Mouse (Mus musculus) Patski (cell line): Measurements from ENCODE around the gene Spata48. TPM values are rescaled to one million over a fixed set of nuclear protein-coding genes. Genes with fewer than 3 reads are reported as not detected.

Experiments used
- ATAC-seq: fragments of 100-300 bp; one replicate; pipeline ENCODE4 v1.8.0; 2021
- CTCF ChIA-PET: fragments of 350-600 bp; sonication (Branson Sonifier 250); formaldehyde crosslinking; loops from one replicate; lab custom pipeline; 2022; ENCODE audit warnings: inconsistent platforms; lab: Charles Lee
- POLR2A ChIA-PET: fragments of 350-600 bp; sonication (Branson Sonifier 250); formaldehyde crosslinking; loops from one replicate; lab custom pipeline; 2022; ENCODE audit warnings: antibody characterized with exemption, inconsistent platforms; lab: Charles Lee
- DNase-seq: peaks from one replicate; pipeline ENCODE4 v3.0.0-alpha.2; 2011; ENCODE audit warnings: low read depth, low spot score
- H3K27me3 ChIP-seq: fragments of 371-371 bp; one replicate; pipeline ENCODE4 v1.5.1; 2021
- CTCF ChIP-seq: fragments of 100-300 bp; IDR thresholded peaks from one replicate; pipeline ENCODE4 v1.5.1; 2021
- in situ Hi-C: fragments of 300-500 bp; cut with MboI; formaldehyde crosslinking; loops from 3 replicates; pipeline ENCODE4 v1.11.1; 2018; ENCODE audit warnings: low pct_unique_long_range_greater_than_20kb, mixed read lengths
- polyA plus RNA-seq: library from polyadenylated mRNA; unstranded; gene quantifications from one replicate; pipeline ENCODE4 v1.2.3, GENCODE M21; 2021

The Spata48 gene
- polyA plus RNA-seq, 1 experiment from 2014 or later: not detected

DNA sequence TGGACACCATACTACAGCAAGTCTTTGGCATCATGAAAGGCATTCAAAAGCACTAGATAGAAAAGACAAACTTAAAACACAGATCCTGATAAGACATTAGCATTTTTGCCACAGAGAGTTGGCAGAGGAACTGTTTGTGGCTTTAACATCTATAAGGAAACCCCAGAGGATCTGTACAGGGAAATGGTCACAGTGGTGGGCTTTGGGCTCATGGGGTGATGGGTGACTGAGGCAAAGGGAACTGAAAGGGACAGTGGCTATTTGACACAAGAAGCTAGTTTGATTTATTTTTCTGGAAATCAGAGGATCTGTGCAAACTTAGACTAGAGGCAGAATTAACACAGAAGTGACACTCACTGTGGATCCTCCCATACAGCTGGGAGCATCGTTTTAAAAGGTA, 74.4 kb downstream of the Spata48 start:
- POLR2A ChIA-PET: no interaction called here
- H3K27me3 ChIP-seq: peaks cover 4% of the 10 kb centered on the region
- in situ Hi-C loops: no loop called here
- ATAC-seq (no peak), DNase-seq (no peak)
- TF ChIP-seq CTCF: no peak
- CTCF ChIA-PET: no interaction called here

DNA sequence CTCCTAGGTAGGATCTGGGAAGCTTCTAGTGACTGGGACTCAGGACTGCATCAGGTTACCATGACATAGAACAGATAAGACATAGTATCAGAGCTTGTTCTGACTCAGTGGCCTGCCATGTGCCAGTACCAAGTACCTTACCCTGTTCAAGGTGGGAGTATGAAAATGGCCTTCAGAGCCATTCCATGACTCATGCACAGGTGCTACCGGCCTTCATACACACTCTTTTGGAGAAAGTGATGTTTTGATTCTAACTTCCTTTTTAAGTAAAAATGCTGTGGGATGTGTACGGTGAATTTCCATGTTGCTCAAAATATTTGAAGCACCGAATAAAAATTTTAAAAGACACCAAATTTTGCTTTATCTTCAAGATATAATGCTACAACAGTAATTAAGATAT, 84.1 kb downstream of the Spata48 start:
- POLR2A ChIA-PET: no interaction called here
- TF ChIP-seq CTCF: no peak
- no peak for ATAC-seq
- DNase-seq: no peak
- CTCF ChIA-PET: interaction anchor here (1.0 to 1.7 kb wide), 2 partner anchors 11 to 243 kb away, joined by 4 read pairs; no protein-coding TSS in a partner anchor
- in situ Hi-C loops: no loop called here
- H3K27me3 ChIP-seq: peaks cover 23% of the 10 kb centered on the region

DNA sequence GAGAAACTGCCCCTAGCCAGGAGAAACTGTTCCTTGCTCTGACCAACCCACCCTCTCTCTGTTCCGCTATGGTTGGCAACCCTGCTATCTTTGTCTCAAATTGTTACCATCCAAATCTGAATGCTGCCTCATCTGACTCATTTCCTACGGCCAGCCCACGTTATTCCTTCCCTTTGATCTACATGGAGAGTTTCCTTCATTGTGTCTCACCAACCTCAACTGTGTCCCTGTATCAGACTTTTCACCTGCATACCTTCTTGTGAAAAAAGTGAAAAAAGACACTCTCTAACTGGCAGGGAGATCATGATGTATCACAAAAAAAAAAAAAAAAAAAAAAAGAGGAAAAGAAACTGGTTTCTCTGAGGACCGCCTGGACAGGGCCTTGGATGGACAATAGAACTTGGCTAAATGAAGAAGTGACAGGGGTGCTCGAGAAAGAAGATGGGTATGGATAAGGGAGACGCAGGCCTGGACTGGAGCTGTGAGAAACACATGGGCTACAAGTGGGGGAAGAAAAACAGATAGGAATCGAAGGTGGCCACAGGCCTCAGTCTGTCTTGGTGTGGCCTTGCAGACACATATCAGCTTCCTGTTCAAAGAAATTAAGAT, 85.1 kb downstream of the Spata48 start:
- no peak for TF ChIP-seq CTCF
- DNase-seq (no peak), ATAC-seq (no peak)
- ChIA-PET CTCF (interaction anchor here (1.9 kb wide), 1 partner anchor 241 kb away, joined by 4 read pairs; no protein-coding TSS in a partner anchor), POLR2A (no interaction called here)
- peaks cover 23% of the 10 kb centered on the region for H3K27me3 ChIP-seq
- in situ Hi-C loops: no loop called here

DNA sequence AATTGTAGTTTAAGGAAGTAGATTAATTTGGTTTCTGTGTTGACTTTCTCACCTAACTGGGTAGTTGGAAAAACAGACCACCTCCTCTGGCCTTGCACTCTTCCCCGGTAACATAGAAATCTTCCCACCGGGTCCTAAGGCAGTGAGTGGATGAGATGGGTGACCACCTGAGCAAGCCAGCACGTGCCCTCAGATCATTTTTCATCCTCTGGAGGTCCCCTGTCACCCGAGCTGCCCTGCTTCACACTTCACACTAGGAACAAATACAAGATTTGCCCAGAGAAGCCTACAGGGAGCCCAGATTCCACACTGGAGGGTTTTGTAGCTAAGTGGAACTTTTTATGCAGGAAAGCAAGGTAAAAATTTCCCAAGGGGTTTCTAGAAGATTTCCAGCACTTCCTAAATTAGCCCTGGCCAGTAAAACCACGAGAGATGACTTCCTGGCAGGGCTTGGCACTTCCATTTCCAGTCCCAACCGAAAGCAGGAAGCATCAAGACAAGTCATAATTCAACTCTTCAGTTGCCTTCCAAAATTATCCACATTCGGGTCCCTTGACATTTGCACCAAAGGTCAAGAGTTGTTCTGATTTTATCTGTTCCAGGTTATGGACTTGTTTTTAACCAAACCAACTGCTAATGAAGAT, 85.8 kb downstream of the Spata48 start:
- peaks cover 21% of the 10 kb centered on the region for H3K27me3 ChIP-seq
- ATAC-seq (no peak), DNase-seq (no peak)
- ChIA-PET CTCF (interaction anchor here (1.9 kb wide), 1 partner anchor 241 kb away, joined by 4 read pairs; no protein-coding TSS in a partner anchor), POLR2A (no interaction called here)
- no peak for TF ChIP-seq CTCF
- in situ Hi-C loops: no loop called here

DNA sequence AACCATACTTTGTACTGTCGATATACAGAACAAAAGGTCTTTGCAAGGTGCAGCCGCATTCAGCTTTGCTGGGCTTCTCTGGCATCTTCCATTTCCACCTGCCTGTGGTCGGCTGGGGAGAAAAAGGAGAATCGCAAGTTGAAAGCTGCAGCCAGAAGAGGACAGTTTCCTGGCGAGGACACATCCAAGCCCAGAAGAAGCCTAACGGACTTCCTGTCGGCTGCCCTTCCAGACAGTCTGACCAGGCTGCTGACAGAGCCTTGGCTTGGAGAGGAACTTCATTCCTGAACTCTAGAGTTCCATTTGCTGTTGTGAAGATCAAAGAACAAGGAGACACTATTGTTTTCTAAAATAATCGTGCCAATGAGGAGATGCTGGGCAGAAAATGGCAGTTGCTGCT, 93.7 kb downstream of the Spata48 start:
- in situ Hi-C loops: loop anchor here (5.0 to 25.0 kb wide), 2 partner anchors 232 to 432 kb away; no protein-coding TSS in a partner anchor
- ChIA-PET POLR2A (no interaction called here), CTCF (interaction anchor here (1.6 to 5.1 kb wide), 2 partner anchors 11 to 234 kb away, joined by 4 to 52 read pairs; no protein-coding TSS in a partner anchor)
- no peak for DNase-seq
- TF ChIP-seq CTCF: no peak
- H3K27me3 ChIP-seq: peaks cover 12% of the 10 kb centered on the region
- no peak for ATAC-seq

DNA sequence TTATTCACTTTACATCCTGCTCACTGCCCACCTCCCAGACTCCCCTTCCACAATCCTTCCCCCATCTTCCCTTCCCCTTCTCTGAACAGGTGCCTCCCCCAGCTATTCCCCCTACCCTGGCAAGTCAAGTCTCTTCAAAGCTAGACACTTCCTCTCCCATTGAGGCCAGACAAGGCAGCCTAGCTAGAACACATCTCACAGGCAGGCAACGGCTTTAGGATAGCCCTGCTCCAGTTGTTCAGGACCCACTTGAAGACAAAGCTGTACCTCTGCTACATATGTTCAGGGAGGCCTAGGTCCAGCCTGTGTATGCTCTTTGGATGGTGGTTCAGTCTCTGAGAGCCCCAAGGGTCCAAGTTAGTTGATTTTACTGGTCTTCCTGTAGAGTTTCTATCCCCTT, 94.3 kb downstream of the Spata48 start:
- no peak for TF ChIP-seq CTCF
- in situ Hi-C loops: loop anchor here (5.0 to 25.0 kb wide), 2 partner anchors 231 to 431 kb away; no protein-coding TSS in a partner anchor
- POLR2A ChIA-PET: no interaction called here
- ATAC-seq (no peak), DNase-seq (no peak)
- CTCF ChIA-PET: interaction anchor here (1.0 to 5.1 kb wide), 8 partner anchors 11 to 1002 kb away, joined by 3 to 52 read pairs (median 4); no protein-coding TSS in a partner anchor
- H3K27me3 ChIP-seq: peaks cover 12% of the 10 kb centered on the region

DNA sequence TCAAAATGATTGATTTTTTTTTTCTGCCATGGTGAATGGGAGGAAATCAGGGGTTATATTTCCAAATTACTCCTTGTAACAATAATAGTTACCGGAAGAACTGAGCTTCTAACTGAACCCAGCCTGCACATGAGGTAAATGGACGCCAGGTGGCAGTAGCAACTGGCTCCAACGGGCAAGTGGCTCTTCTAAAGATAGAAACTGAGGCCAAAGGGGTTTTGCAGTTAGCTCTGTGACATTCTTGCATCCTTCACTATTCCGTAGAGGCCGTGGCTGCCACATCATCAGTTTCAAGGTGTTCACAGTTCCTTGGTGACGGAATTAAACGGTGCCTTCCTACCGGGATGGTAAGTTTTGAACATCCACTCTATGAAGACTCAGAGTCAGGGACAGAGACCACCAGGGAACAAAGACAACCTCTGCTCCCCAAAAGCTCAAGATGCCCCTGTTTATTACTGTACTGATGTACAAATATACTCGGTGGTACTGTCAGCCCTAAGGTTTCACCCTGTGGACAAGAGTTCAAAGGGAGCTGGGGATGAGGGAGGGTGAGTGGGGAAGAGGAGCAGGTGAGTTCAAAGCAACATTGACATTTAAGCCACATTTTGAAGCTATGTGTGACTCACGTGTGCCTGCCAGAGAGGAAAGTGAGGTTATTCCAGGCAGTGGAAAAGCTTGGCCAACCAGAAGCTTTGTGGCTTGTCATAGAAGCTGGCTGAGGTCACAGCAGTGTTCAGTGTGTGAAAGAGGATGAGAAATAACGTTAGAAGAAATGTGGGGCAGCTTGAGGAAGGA, 95.5 kb downstream of the Spata48 start:
- no peak for ATAC-seq
- DNase-seq: no peak
- H3K27me3 ChIP-seq: peaks cover 12% of the 10 kb centered on the region
- ChIA-PET POLR2A (no interaction called here), CTCF (interaction anchor here (1.0 to 5.1 kb wide), 12 partner anchors 10 to 1001 kb away, joined by 3 to 52 read pairs (median 4); no protein-coding TSS in a partner anchor)
- in situ Hi-C loops: loop anchor here (5.0 to 25.0 kb wide), 2 partner anchors 230 to 430 kb away; no protein-coding TSS in a partner anchor
- peak; percentile 85 for TF ChIP-seq CTCF

DNA sequence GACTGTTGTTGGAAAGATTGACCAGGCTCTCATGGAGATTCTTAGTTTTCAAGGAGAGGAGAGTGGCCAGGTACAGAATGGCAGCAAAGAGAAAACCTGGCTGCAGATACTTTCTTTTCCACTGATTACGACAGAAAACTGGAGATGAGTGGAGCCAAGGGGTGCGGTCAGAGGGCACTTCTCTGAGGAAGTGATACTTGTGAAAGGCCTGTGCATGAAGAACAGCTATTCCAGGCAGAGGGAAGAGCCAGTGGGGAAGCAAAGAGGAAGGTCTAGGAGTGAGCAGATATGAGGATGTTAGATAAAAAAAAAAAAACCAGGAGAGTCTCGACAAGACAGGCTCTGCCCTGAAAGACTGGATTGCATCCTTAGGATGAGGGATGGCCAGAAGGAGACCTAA, 96.8 kb downstream of the Spata48 start:
- no peak for ATAC-seq
- POLR2A ChIA-PET: interaction anchor here (0.7 kb wide), 1 partner anchor 33 kb away, joined by 3 read pairs; no protein-coding TSS in a partner anchor
- in situ Hi-C loops: loop anchor here (5.0 to 25.0 kb wide), 2 partner anchors 229 to 429 kb away; no protein-coding TSS in a partner anchor
- no peak for TF ChIP-seq CTCF
- H3K27me3 ChIP-seq: peaks cover 6% of the 10 kb centered on the region
- CTCF ChIA-PET: interaction anchor here (1.1 to 5.1 kb wide), 2 partner anchors 231 to 416 kb away, joined by 3 to 52 read pairs; no protein-coding TSS in a partner anchor
- DNase-seq: no peak

DNA sequence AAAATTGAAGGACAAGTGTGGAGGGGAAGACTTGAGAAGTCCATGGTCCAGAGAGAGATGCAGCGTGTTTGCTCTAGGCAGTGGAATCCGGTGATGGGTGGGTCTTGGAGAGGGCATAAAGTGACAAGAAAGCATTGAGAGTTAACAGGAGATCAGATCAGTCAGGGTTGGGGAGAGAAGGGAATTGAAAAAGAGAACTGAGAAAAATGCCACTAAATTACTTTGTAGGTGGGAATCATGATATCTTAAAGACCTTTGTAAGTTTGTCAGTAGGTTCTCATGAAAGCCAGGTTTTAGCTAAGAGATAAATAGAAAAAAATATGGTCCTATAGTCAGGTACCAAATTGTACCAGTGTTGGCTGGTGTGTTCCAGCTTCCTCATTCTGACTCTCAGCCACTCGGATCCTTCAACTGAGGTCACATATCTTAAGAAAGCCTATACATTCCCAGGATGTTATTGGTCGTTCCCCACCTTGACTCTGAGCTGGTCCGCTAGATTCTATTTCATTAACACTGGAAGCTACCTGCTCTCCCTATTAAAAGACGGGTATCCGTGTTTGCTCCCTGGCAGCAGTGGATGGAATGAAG, 97.3 kb downstream of the Spata48 start:
- CTCF ChIA-PET: interaction anchor here (1.0 to 5.1 kb wide), 3 partner anchors 213 to 416 kb away, joined by 3 to 52 read pairs (median 3); no protein-coding TSS in a partner anchor
- POLR2A ChIA-PET: interaction anchor here (0.7 kb wide), 1 partner anchor 32 kb away, joined by 3 read pairs; no protein-coding TSS in a partner anchor
- peaks cover 3% of the 10 kb centered on the region for H3K27me3 ChIP-seq
- TF ChIP-seq CTCF: no peak
- ATAC-seq: no peak
- in situ Hi-C loops: loop anchor here (5.0 to 25.0 kb wide), 2 partner anchors 228 to 428 kb away; no protein-coding TSS in a partner anchor
- no peak for DNase-seq

DNA sequence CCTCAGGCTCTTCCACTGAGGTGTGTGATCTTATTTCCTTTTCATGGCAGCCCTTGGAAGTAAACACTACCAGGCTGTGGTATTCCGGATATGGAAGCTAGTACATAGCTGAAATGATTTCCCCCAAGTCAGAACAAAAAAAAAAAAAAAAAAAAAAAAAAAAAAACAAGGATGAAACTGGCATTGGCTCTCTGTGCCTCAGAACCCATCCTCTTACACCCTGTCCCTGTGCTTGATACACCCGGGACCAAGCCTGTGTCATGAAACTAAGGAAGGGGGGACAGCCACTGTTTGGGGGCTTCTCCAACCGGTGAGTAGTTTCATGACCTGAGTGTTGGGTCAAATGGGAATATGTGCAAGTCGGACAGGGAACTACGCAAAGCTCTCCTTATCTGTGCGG, 99.2 kb downstream of the Spata48 start:
- DNase-seq: no peak
- TF ChIP-seq CTCF: no peak
- ChIA-PET POLR2A (no interaction called here), CTCF (interaction anchor here (1.2 kb wide), 1 partner anchor 227 kb away, joined by 3 read pairs; no protein-coding TSS in a partner anchor)
- peaks cover 7% of the 10 kb centered on the region for H3K27me3 ChIP-seq
- in situ Hi-C loops: loop anchor here (25.0 kb wide), 1 partner anchor 426 kb away; no protein-coding TSS in a partner anchor
- ATAC-seq: no peak
